ENCODE assay signal across 8 mouse cellular contexts in the genomic region with DNA sequence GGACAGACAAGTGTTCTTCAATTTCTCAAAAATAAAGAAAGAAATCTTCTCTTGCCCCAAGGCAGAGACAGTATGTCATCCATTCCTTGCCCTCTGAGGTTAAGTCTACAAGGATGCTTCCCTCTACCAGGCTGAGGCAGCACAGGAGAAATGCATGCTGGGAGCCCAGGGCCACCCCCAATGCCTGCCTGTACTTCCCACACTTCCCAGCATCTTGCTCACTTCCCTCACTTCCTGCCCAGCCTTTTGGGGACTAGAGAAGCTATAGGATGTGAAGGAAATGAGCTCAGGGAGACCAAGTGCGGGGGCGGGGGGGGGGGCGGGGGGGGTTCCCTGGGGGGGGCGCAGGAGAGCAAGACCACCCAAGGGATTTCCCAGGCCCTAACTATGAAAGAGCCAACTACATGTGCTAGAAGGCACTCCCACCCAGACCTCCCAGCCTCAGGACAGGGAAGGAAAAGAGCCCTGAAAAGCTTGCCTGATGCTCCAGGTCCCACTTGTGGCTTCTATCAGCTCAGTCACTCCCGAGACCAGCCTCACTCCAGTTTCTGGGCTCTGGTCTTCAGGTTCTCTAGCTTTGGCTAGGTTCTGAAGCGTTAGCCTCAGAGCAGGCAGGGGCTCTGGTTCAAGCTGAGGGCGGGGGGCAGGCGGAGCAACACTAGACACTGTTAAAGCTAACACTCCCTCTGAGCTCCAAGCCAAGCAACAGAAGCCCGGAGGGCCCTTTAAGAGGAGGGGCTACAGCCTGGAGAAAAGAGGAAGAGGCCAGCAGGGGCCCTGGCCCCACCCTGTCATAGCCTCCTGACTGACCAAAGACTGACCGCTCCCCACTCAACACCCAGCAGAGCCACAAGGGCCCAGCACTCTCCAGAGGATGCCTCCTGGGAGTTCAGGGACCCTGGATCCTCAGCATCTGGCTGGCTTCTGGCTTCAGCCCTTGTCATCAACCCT. TPM values are rescaled to one million over a fixed set of nuclear protein-coding genes. Genes with fewer than 3 reads are reported as not detected.
A peak's percentile ranks its signal among the peaks of the same experiment; 100 is the strongest.
DNase-seq lines count a peak whose midpoint lies in the region; ATAC-seq and TF ChIP-seq lines count a peak whose summit lies in the region.

No protein-coding gene starts in this region.

- no peak for TF ChIP-seq CTCF in lung, postnatal 0 days (IDR thresholded peaks at IDR 0.05)

- H3K9ac ChIP-seq in ES-E14 (ENCODE audit: insufficient read depth, low read depth, low read length, poor library complexity, severe bottlenecking), result peak overlapping the region; percentile 65; the same call in 1 of the 2 replicates
- H3K9ac ChIP-seq in lung, postnatal 0 days (replicated peaks; ENCODE audit: low read depth), result peak overlapping the region; percentile 39

- in situ Hi-C loops in ES-E14 (cut with MboI; ENCODE audit: low sequenced_read_pairs in 2 of 2, unreplicated experiment in 2 of 2), result no loop called here

- DNase-seq in ES-E14 (ENCODE audit: low read depth, low spot score), result peak; percentile 17
- peak; percentile 26 to 47 for DNase-seq in cerebellum, adult 18-20 months
- peak; percentile 46 to 67 for DNase-seq in frontal cortex, adult 2 months (ENCODE audit: extremely low spot score in 1 of 2, low spot score in 1 of 2)
- DNase-seq in layer of hippocampus, postnatal 14 days (ENCODE audit: low spot score in 2 of 2), result peak; percentile 50 to 68
- DNase-seq in lung, postnatal 0 days (ENCODE audit: low spot score), result peak; percentile 97
- peak; percentile 77 for DNase-seq in ovary, adult 18-20 months (ENCODE audit: low spot score)
- peak; percentile 22 for DNase-seq in thymus, postnatal 14 days

- H3K4me2 ChIP-seq in lung, postnatal 0 days (replicated peaks; ENCODE audit: low read depth, low read length), result peak overlapping the region; percentile 65

- H3K36me3 ChIP-seq in ES-E14 (ENCODE audit: control insufficient read depth, insufficient read depth, low read length, poor library complexity, severe bottlenecking), result no peaks in the 10 kb centered on the region; the same call in 1 of the 2 replicates
- H3K36me3 ChIP-seq in lung, postnatal 0 days (ENCODE audit: insufficient read depth, low read length), result no peaks in the 10 kb centered on the region

- peak overlapping the region; percentile 14 to 57 for H3K4me3 ChIP-seq in ES-E14 (ENCODE audit: insufficient read depth in 1 of 2, low read depth in 1 of 2, low read length in 2 of 2, poor library complexity in 1 of 2, severe bottlenecking in 1 of 2)
- peak overlapping the region; percentile 50 for H3K4me3 ChIP-seq in lung, postnatal 0 days (ENCODE audit: low read depth, low read length)

- no peaks in the 10 kb centered on the region for H3K27me3 ChIP-seq in lung, postnatal 0 days (replicated peaks; ENCODE audit: insufficient read depth, low read length)

- no peaks in the 10 kb centered on the region for H3K9me3 ChIP-seq in ES-E14 (ENCODE audit: control insufficient read depth, insufficient read depth, low read depth, low read length)
- H3K9me3 ChIP-seq in lung, postnatal 0 days (ENCODE audit: low read length), result no peaks in the 10 kb centered on the region

- WGBS in lung, postnatal 0 days, result 10% methylated on average over 9 of the region's 10 CpGs

- peak overlapping the region; percentile 52; the same call in 1 of the 2 replicates for H3K27ac ChIP-seq in ES-E14 (ENCODE audit: insufficient read depth, low read depth, low read length, poor library complexity, severe bottlenecking)
- peak overlapping the region; percentile 93 for H3K27ac ChIP-seq in lung, postnatal 0 days (ENCODE audit: low read length)

- peak; percentile 84 to 88 for ATAC-seq in hematopoietic stem cell, adult 5-6 weeks (replicated peaks in 1 of 2; ENCODE audit: insufficient read depth in 1 of 2, low FRiP score in 2 of 2, low TSS enrichment in 1 of 2, low read depth in 1 of 2, poor library complexity in 2 of 2, severe bottlenecking in 2 of 2)
- ATAC-seq in lung, postnatal 0 days, result peak; percentile 95

- TF ChIP-seq EP300 in lung, postnatal 0 days (IDR thresholded peaks at IDR 0.05), result 0 out of 2 replicates have a peak, but pooled peaks have one; percentile 42

- H3K4me1 ChIP-seq in ES-E14 (ENCODE audit: control insufficient read depth in 2 of 2, insufficient read depth in 2 of 2, low read length in 2 of 2, poor library complexity in 1 of 2), result peaks cover 2 to 8% of the 10 kb centered on the region in 2 experiments; a peak in 2 of 4 replicates
- peaks cover 14% of the 10 kb centered on the region for H3K4me1 ChIP-seq in lung, postnatal 0 days (ENCODE audit: insufficient read depth, low read depth, low read length)

TF ChIP-seq in ES-E14, 5 proteins besides CTCF, POLR2A, EP300 and RAD21:
- TF ChIP-seq CHD2 (IDR thresholded peaks at IDR 0.05; ENCODE audit: low read depth, low read length) (no peak), ZNF384 (IDR thresholded peaks at IDR 0.05; ENCODE audit: low read depth, low read length) (no peak), HCFC1 (IDR thresholded peaks at IDR 0.05; ENCODE audit: borderline replicate concordance, insufficient read depth, low read length) (no peak), MAFK (IDR thresholded peaks at IDR 0.05; ENCODE audit: insufficient read depth, low read depth, low read length) (no peak), ZC3H11A (IDR thresholded peaks at IDR 0.05; ENCODE audit: borderline replicate concordance, low read depth, low read length) (no peak)
TF ChIP-seq in ES-E14: peak in this region for 0.

RNA-seq across cellular contexts. Expression of a gene that starts 39.5 kb away (rescaled TPM):
- total RNA-seq in ES-E14 (2012; rRNA removed), result 75.4 and 87.5 TPM in 2 replicates
- polyA plus RNA-seq in frontal cortex, adult 2 months (2012; rRNA removed), result 71.7 and 78.7 TPM in 2 replicates
- 19.7 and 35.3 TPM in 2 replicates for total RNA-seq in hematopoietic stem cell, adult 5-6 weeks (2017)
- 10 to 100 TPM; 57.4 to 60.3 TPM for total RNA-seq in layer of hippocampus, postnatal 14 days (2021)
- 67.0 and 72.7 TPM in 2 replicates for polyA plus RNA-seq in lung, postnatal 0 days (2015; fragmentation: Nextera tagmentation; extraction: Ambion mirVana)

Comparison
In these comparisons a context has a peak if more than half of its experiments do, and no peak if none do; other contexts are left out.
1. Peak in every context shown above with its lines: DNase-seq, ATAC-seq, H3K4me3 ChIP-seq and H3K27ac ChIP-seq.
2. DNase-seq: peak in every context shown above with its lines; median percentile 97 in lung, postnatal 0 days; 77 in ovary, adult 18-20 months; 59 in layer of hippocampus, postnatal 14 days; 56 in frontal cortex, adult 2 months; 36 in cerebellum, adult 18-20 months; 22 in thymus, postnatal 14 days; 17 in ES-E14.